Mouse (Mus musculus) midbrain, embryonic 11.5 days (tissue): ENCODE measurements around the gene Aldh3b3. TPM values are rescaled to one million over a fixed set of nuclear protein-coding genes. Genes with fewer than 3 reads are reported as not detected.

Source experiments
- ATAC-seq: fragments of 200-750 bp; cut with Nextera tagmentation; 2 replicates; pipeline ENCODE4 v1.8.0; 2017; ENCODE audit warnings: moderate TSS enrichment, moderate library complexity; ENCODE audit not compliant: low FRiP score
- DNase-seq: peaks from one replicate; pipeline ENCODE4 v3.0.0; 2015; ENCODE audit warnings: low spot score; ENCODE audit errors: missing footprints
- H3K27ac ChIP-seq: fragments of 300-500 bp; sonication (generic); 2 replicates; pipeline ENCODE4 v1.5.1; 2014; ENCODE audit warnings: low read depth, low read length
- H3K27me3 ChIP-seq: fragments of 300-500 bp; sonication (generic); 2 replicates; pipeline ENCODE4 v1.6.1; 2014; ENCODE audit warnings: mild to moderate bottlenecking, low read length, moderate library complexity, mixed read lengths; ENCODE audit not compliant: control insufficient read depth, insufficient read depth
- H3K36me3 ChIP-seq: fragments of 300-500 bp; sonication (generic); 2 replicates; pipeline ENCODE4 v1.6.1; 2014; ENCODE audit warnings: mild to moderate bottlenecking, low read length, moderate library complexity, mixed read lengths; ENCODE audit not compliant: control insufficient read depth, insufficient read depth
- H3K4me1 ChIP-seq: fragments of 300-500 bp; sonication (generic); 2 replicates; pipeline ENCODE4 v1.6.1; 2014; ENCODE audit warnings: low read length; ENCODE audit not compliant: control insufficient read depth, insufficient read depth
- H3K4me2 ChIP-seq: fragments of 300-500 bp; sonication (generic); 2 replicates; pipeline ENCODE4 v1.6.1; 2014; ENCODE audit warnings: mild to moderate bottlenecking, moderate library complexity
- H3K4me3 ChIP-seq: fragments of 300-500 bp; sonication (generic); 2 replicates; pipeline ENCODE4 v1.5.1; 2014; ENCODE audit warnings: low read depth, low read length
- H3K9ac ChIP-seq: fragments of 300-500 bp; sonication (generic); 2 replicates; pipeline ENCODE4 v1.6.1; 2014; ENCODE audit warnings: low read length
- H3K9me3 ChIP-seq: fragments of 300-500 bp; sonication (generic); 2 replicates; pipeline ENCODE4 v1.6.1; 2016; ENCODE audit warnings: low read length; ENCODE audit not compliant: control insufficient read depth
- WGBS: fragments of 180-500 bp; shearing (Covaris S2); extraction: QIAGEN DNeasy Blood & Tissue Kit; methylation state at CpG from one replicate; pipeline ENCODE4 v1.1.7; 2014; 5-methylcytosine and 5-hydroxymethylcytosine counted together
- polyA plus RNA-seq: library from polyadenylated mRNA; unstranded; fragments of >200 nt; fragmentation: Nextera tagmentation; extraction: Ambion mirVana; gene quantifications from 2 replicates; pipeline ENCODE4 v1.2.1, GENCODE M21; 2014

The Aldh3b3 gene
- polyA plus RNA-seq, 1 experiment from 2014 or later, result not detected

GRCm38 (mm10) chr19:4000949-4001525, 42.6 kb downstream of the Aldh3b3 start:
- peak overlapping the region; percentile 93 for H3K4me2 ChIP-seq
- H3K36me3 ChIP-seq, result peaks cover under 1% of the 10 kb centered on the region; the same call in 1 of the 2 replicates
- ATAC-seq (peak; percentile 26; the same call in 1 of the 2 replicates), DNase-seq (peak; percentile 94)
- 19% methylated on average over 17 of the region's 17 CpGs for WGBS
- peaks cover 3% of the 10 kb centered on the region; the same call in 1 of the 2 replicates for H3K27me3 ChIP-seq
- peak overlapping the region; percentile 86 for H3K27ac ChIP-seq
- peak overlapping the region; percentile 91 for H3K9ac ChIP-seq
- H3K4me3 ChIP-seq, result peak overlapping the region; percentile 50
- peaks cover 13% of the 10 kb centered on the region for H3K4me1 ChIP-seq
- H3K9me3 ChIP-seq, result no peaks in the 10 kb centered on the region

GRCm38 (mm10) chr19:4001752-4002151, 43.3 kb downstream of the Aldh3b3 start:
- Histone ChIP-seq H3K27ac (no peak overlapping the region), H3K27me3 (peaks cover 3% of the 10 kb centered on the region; the same call in 1 of the 2 replicates), H3K36me3 (peaks cover 4% of the 10 kb centered on the region; the same call in 1 of the 2 replicates), H3K4me3 (no peak overlapping the region), H3K4me2 (peak overlapping the region; percentile 93; the same call in 1 of the 2 replicates), H3K4me1 (peaks cover 13% of the 10 kb centered on the region), H3K9ac (no peak overlapping the region; the same call in 1 of the 2 replicates), H3K9me3 (no peaks in the 10 kb centered on the region)
- 89% methylated on average over 5 of the region's 5 CpGs for WGBS
- ATAC-seq (no peak), DNase-seq (no peak)

GRCm38 (mm10) chr19:4003112-4003511, 44.7 kb downstream of the Aldh3b3 start, which contains the start of gene Doc2g:
Gene Doc2g, plus strand, starts transcription at chr19:4003313.
- Histone ChIP-seq H3K27me3 (peaks cover 3% of the 10 kb centered on the region; the same call in 1 of the 2 replicates), H3K4me2 (no peak within 1 kb of the TSS), H3K9me3 (no peaks in the 10 kb centered on the region), H3K4me3 (no peak within 1 kb of the TSS), H3K9ac (no peak within 1 kb of the TSS), H3K4me1 (peaks cover 13% of the 10 kb centered on the region), H3K27ac (no peak within 1 kb of the TSS), H3K36me3 (peaks cover 9% of the 10 kb centered on the region; the same call in 1 of the 2 replicates)
- 87% methylated on average over 1 of the region's 1 CpGs for WGBS
- no peak for DNase-seq
- ATAC-seq, result no peak

- Histone ChIP-seq H3K27me3 (peaks cover 3% of the 10 kb centered on the region; the same call in 1 of the 2 replicates), H3K9ac (no peak overlapping the region), H3K4me3 (no peak overlapping the region), H3K27ac (no peak overlapping the region), H3K9me3 (no peaks in the 10 kb centered on the region), H3K36me3 (peaks cover 10% of the 10 kb centered on the region), H3K4me2 (no peak overlapping the region), H3K4me1 (peaks cover 13% of the 10 kb centered on the region)
- no peak for DNase-seq
- no peak for ATAC-seq
- WGBS, result 80% methylated on average over 12 of the region's 12 CpGs
Observed at GRCm38 (mm10) chr19:4003641-4004040, 45.2 kb downstream of the Aldh3b3 start.

- Histone ChIP-seq H3K9me3 (no peaks in the 10 kb centered on the region), H3K4me2 (no peak overlapping the region), H3K4me1 (peaks cover 13% of the 10 kb centered on the region), H3K9ac (no peak overlapping the region), H3K36me3 (peaks cover 16% of the 10 kb centered on the region), H3K27ac (no peak overlapping the region), H3K4me3 (no peak overlapping the region), H3K27me3 (peaks cover under 1% of the 10 kb centered on the region; the same call in 1 of the 2 replicates)
- no peak for ATAC-seq
- DNase-seq, result no peak
- WGBS, result 84% methylated on average over 15 of the region's 15 CpGs
Observed at GRCm38 (mm10) chr19:4004331-4004730, 45.9 kb downstream of the Aldh3b3 start.

GRCm38 (mm10) chr19:4005091-4005490, 46.6 kb downstream of the Aldh3b3 start:
- peak; percentile 59 for DNase-seq
- ATAC-seq, result no peak
- H3K36me3 ChIP-seq, result peaks cover 16% of the 10 kb centered on the region
- H3K4me1 ChIP-seq, result peaks cover 11% of the 10 kb centered on the region
- H3K27ac ChIP-seq, result no peak overlapping the region
- no peak overlapping the region for H3K4me2 ChIP-seq
- WGBS, result 86% methylated on average over 9 of the region's 9 CpGs
- H3K4me3 ChIP-seq, result no peak overlapping the region
- H3K9ac ChIP-seq, result no peak overlapping the region
- no peaks in the 10 kb centered on the region for H3K9me3 ChIP-seq
- H3K27me3 ChIP-seq, result no peaks in the 10 kb centered on the region

GRCm38 (mm10) chr19:4005971-4006370, 47.5 kb downstream of the Aldh3b3 start:
- Histone ChIP-seq H3K36me3 (peaks cover 17% of the 10 kb centered on the region), H3K9ac (no peak overlapping the region), H3K4me3 (no peak overlapping the region), H3K27ac (no peak overlapping the region), H3K27me3 (no peaks in the 10 kb centered on the region), H3K4me1 (peaks cover 8% of the 10 kb centered on the region), H3K9me3 (no peaks in the 10 kb centered on the region), H3K4me2 (no peak overlapping the region)
- DNase-seq (no peak), ATAC-seq (no peak)
- 92% methylated on average over 8 of the region's 8 CpGs for WGBS

- H3K36me3 ChIP-seq, result peaks cover 17% of the 10 kb centered on the region
- H3K9me3 ChIP-seq, result no peaks in the 10 kb centered on the region
- H3K27ac ChIP-seq, result no peak overlapping the region
- no peaks in the 10 kb centered on the region for H3K27me3 ChIP-seq
- 93% methylated on average over 5 of the region's 5 CpGs for WGBS
- ATAC-seq (no peak), DNase-seq (peak; percentile 64)
- H3K4me3 ChIP-seq, result no peak overlapping the region
- no peak overlapping the region for H3K9ac ChIP-seq
- H3K4me2 ChIP-seq, result no peak overlapping the region
- peaks cover 8% of the 10 kb centered on the region; the same call in 1 of the 2 replicates for H3K4me1 ChIP-seq
Observed at GRCm38 (mm10) chr19:4011086-4011485, 52.6 kb downstream of the Aldh3b3 start.

- peaks cover 13% of the 10 kb centered on the region for H3K36me3 ChIP-seq
- H3K4me1 ChIP-seq, result peaks cover 8% of the 10 kb centered on the region; the same call in 1 of the 2 replicates
- peak within 1 kb of the TSS; percentile 60 for H3K4me2 ChIP-seq
- peak within 1 kb of the TSS; percentile 47 for H3K4me3 ChIP-seq
- WGBS, result 1% methylated on average over 45 of the region's 45 CpGs
- no peak within 1 kb of the TSS for H3K27ac ChIP-seq
- H3K9ac ChIP-seq, result peak within 1 kb of the TSS; percentile 52; the same call in 1 of the 2 replicates
- no peaks in the 10 kb centered on the region for H3K27me3 ChIP-seq
- ATAC-seq (peak; percentile 100), DNase-seq (peak; percentile 99)
- no peaks in the 10 kb centered on the region for H3K9me3 ChIP-seq
Observed at GRCm38 (mm10) chr19:4012432-4013022, 54.1 kb downstream of the Aldh3b3 start, which contains the start of gene Ndufv1. Gene Ndufv1, minus strand, starts transcription at chr19:4012806.
